Mouse (Mus musculus) heart, postnatal 0 days (tissue): ENCODE results near the gene Minos1. TPM values are rescaled to one million over a fixed set of nuclear protein-coding genes. Genes with fewer than 3 reads are reported as not detected.

Experiments used
- ATAC-seq: fragments of 200-750 bp; cut with Nextera tagmentation; 2 replicates; pipeline ENCODE4 v1.8.0; 2017; ENCODE audit warnings: low read depth, moderate number of reproducible peaks, moderate library complexity; ENCODE audit not compliant: insufficient read depth
- DNase-seq: peaks from one replicate; pipeline ENCODE4 v3.0.0-alpha.2; 2016; ENCODE audit warnings: low spot score
- H3K27ac ChIP-seq: fragments of 300-500 bp; sonication (generic); 2 replicates; pipeline ENCODE4 v1.5.1; 2014; ENCODE audit warnings: low read depth, mild to moderate bottlenecking
- H3K27me3 ChIP-seq: fragments of 300-500 bp; sonication (generic); 2 replicates; pipeline ENCODE4 v1.6.1; 2014; ENCODE audit warnings: low read length, mixed read lengths; ENCODE audit not compliant: control insufficient read depth, insufficient read depth
- H3K36me3 ChIP-seq: fragments of 300-500 bp; sonication (generic); replicated peaks from 2 replicates; pipeline ENCODE4 v1.6.1; 2014; ENCODE audit warnings: low read length, mixed read lengths; ENCODE audit not compliant: control insufficient read depth, insufficient read depth
- H3K4me1 ChIP-seq: fragments of 300-500 bp; sonication (generic); 2 replicates; pipeline ENCODE4 v1.6.1; 2014; ENCODE audit warnings: antibody characterized with exemption; ENCODE audit not compliant: control insufficient read depth, insufficient read depth
- H3K4me2 ChIP-seq: fragments of 300-500 bp; sonication (generic); 2 replicates; pipeline ENCODE4 v1.6.1; 2014; ENCODE audit warnings: low read depth, mild to moderate bottlenecking, low read length, moderate library complexity
- H3K4me3 ChIP-seq: fragments of 300-500 bp; sonication (generic); 2 replicates; pipeline ENCODE4 v1.5.1; 2014; ENCODE audit warnings: low read depth, low read length
- H3K9ac ChIP-seq: fragments of 300-500 bp; sonication (generic); replicated peaks from 2 replicates; pipeline ENCODE4 v1.6.1; 2014; ENCODE audit warnings: low read depth, low read length, mixed read lengths
- H3K9me3 ChIP-seq: fragments of 300-500 bp; sonication (generic); replicated peaks from 2 replicates; pipeline ENCODE4 v1.6.1; 2016; ENCODE audit warnings: low read length; ENCODE audit not compliant: control insufficient read depth
- CTCF ChIP-seq: IDR thresholded peaks from 2 replicates; pipeline ENCODE4 v1.5.1; 2016; ENCODE audit warnings: antibody characterized with exemption, control low read depth, low read depth
- EP300 ChIP-seq: IDR thresholded peaks from 2 replicates; pipeline ENCODE4 v1.6.1; 2016; ENCODE audit warnings: antibody characterized with exemption, low read depth
- WGBS: fragments of 180-500 bp; shearing (Covaris S2); extraction: QIAGEN DNeasy Blood & Tissue Kit; methylation state at CpG from one replicate; pipeline ENCODE4 v1.1.7; 2014; 5-methylcytosine and 5-hydroxymethylcytosine counted together
- polyA plus RNA-seq: library from polyadenylated mRNA; unstranded; fragments of >200 nt; fragmentation: Nextera tagmentation; extraction: Ambion mirVana; gene quantifications from 2 replicates; pipeline ENCODE4 v1.2.1, GENCODE M21; 2015
- total RNA-seq: library from RNA; depleted of rRNA; stranded (reverse); fragments of >200 nt; gene quantifications from 2 replicates; pipeline ENCODE4 v1.2.3, GENCODE M21; 2014; ENCODE audit warnings: low replicate concordance

Minos1 gene
- total and polyA plus RNA-seq, 2 experiments from 2014 or later = 33.2 to 1,270 TPM

DNA sequence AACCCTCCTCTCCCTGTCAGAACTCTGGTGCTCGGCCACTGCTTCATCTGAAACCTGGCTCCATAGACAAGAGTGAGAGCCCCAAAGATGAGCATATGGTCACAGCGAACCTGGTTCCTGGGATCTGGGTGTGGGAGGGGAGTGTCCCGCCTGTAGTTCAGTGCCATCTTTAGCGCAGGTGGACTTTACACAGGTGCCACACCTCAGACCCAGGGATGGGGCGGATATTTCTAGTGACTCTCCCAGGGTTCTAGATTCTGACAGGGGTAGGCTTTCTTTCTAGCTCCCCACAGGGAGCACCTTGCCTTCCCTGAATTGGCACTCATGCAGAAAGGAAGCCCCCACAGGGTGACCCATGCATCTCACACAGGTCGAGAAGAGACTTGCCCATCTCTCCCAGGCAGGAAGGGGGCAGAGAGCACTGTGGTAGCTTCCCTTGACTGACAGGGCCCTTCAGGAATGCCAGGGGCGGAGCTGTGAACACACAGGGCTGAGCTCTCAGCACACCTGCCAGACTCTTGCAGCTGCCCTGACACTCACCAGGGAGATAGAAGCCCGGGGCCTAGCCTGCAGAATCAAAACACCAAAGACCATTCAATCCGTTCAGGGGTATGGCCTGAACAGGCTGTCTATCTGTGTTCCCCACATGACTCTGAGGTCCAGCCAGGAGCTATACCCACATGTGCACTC is 41.8 kb downstream of the Minos1 start:
- H3K9ac ChIP-seq = no peak overlapping the region
- H3K9me3 ChIP-seq = no peaks in the 10 kb centered on the region
- no peak for ATAC-seq
- 53% methylated on average over 9 of the region's 9 CpGs for WGBS
- H3K27me3 ChIP-seq = peaks cover 15% of the 10 kb centered on the region; the same call in 1 of the 2 replicates
- DNase-seq = no peak
- H3K36me3 ChIP-seq = no peaks in the 10 kb centered on the region
- H3K4me3 ChIP-seq = no peak overlapping the region
- H3K4me1 ChIP-seq = 0 out of 2 replicates have a peak, but pooled peaks cover 5% of the 10 kb centered on the region
- no peak overlapping the region for H3K4me2 ChIP-seq
- no peak overlapping the region for H3K27ac ChIP-seq
- no peak for TF ChIP-seq EP300
- no peak for TF ChIP-seq CTCF

GRCm38 (mm10) chr4:139086984-139087383 is 43.9 kb downstream of the Minos1 start:
- Histone ChIP-seq H3K4me2 (no peak overlapping the region), H3K4me3 (no peak overlapping the region), H3K9ac (no peak overlapping the region), H3K36me3 (no peaks in the 10 kb centered on the region), H3K4me1 (0 out of 2 replicates have a peak, but pooled peaks cover 4% of the 10 kb centered on the region), H3K27ac (no peak overlapping the region), H3K9me3 (no peaks in the 10 kb centered on the region), H3K27me3 (peaks cover 6% of the 10 kb centered on the region; the same call in 1 of the 2 replicates)
- TF ChIP-seq CTCF (no peak), EP300 (no peak)
- 70% methylated on average over 4 of the region's 4 CpGs for WGBS
- ATAC-seq (no peak), DNase-seq (no peak)

GRCm38 (mm10) chr4:139086037-139086436 is 44.9 kb downstream of the Minos1 start:
- Histone ChIP-seq H3K36me3 (no peaks in the 10 kb centered on the region), H3K4me3 (no peak overlapping the region), H3K4me1 (no peaks in the 10 kb centered on the region), H3K27ac (no peak overlapping the region), H3K27me3 (no peaks in the 10 kb centered on the region), H3K4me2 (no peak overlapping the region), H3K9me3 (no peaks in the 10 kb centered on the region), H3K9ac (no peak overlapping the region)
- DNase-seq (peak; percentile 88), ATAC-seq (peak; percentile 59)
- TF ChIP-seq CTCF (peak; percentile 88), EP300 (no peak)
- WGBS = 16% methylated on average over 5 of the region's 5 CpGs

DNA sequence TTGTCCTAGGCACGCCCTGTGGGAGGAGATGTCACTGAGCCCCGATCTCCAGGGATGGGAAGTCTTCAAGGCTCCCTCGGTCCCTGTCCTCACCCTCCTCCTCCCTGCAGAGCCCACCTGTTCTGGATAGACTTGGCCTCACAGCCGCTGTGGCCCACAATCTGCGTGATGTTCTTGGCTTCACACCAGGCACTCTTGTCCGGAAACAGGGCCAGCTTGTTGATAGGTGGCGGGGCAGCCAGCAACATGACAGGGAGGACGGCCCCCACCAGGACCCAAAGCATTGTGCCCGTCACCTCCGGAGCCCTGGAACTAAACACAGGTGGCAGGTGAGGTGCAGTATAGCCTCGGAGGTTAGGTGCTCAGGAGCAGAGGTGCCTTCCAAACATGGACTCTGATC is 45.6 kb downstream of the Minos1 start:
- no peaks in the 10 kb centered on the region for H3K4me1 ChIP-seq
- no peaks in the 10 kb centered on the region for H3K27me3 ChIP-seq
- no peak for DNase-seq
- H3K4me2 ChIP-seq = no peak overlapping the region
- TF ChIP-seq CTCF = no peak
- TF ChIP-seq EP300 = no peak
- H3K36me3 ChIP-seq = no peaks in the 10 kb centered on the region
- H3K9ac ChIP-seq = no peak overlapping the region
- no peaks in the 10 kb centered on the region for H3K9me3 ChIP-seq
- H3K27ac ChIP-seq = no peak overlapping the region
- WGBS = 42% methylated on average over 11 of the region's 11 CpGs
- H3K4me3 ChIP-seq = no peak overlapping the region
- no peak for ATAC-seq

- Histone ChIP-seq H3K9ac (no peak overlapping the region), H3K9me3 (no peaks in the 10 kb centered on the region), H3K4me1 (no peaks in the 10 kb centered on the region), H3K36me3 (no peaks in the 10 kb centered on the region), H3K27me3 (no peaks in the 10 kb centered on the region), H3K4me3 (no peak overlapping the region), H3K4me2 (no peak overlapping the region), H3K27ac (no peak overlapping the region)
- ATAC-seq (no peak), DNase-seq (no peak)
- 39% methylated on average over 12 of the region's 12 CpGs for WGBS
- TF ChIP-seq CTCF (no peak), EP300 (no peak)
Observed at GRCm38 (mm10) chr4:139082790-139083564, 47.9 kb downstream of the Minos1 start.
